Mouse (Mus musculus) neutrophil, adult 59 days (primary cell): ENCODE measurements around the gene Cops7a. TPM values are rescaled to one million over a fixed set of nuclear protein-coding genes. Genes with fewer than 3 reads are reported as not detected.

Source experiments
- total RNA-seq, 2 experiments: library from RNA; stranded (reverse); gene quantifications; 1 replicate in 1 of 2; 2 replicates in 1 of 2; pipeline ENCODE4 v1.2.4; 2023

Gene Cops7a
- 10 to 100 TPM; 17.3 to 22.6 TPM for total RNA-seq

GRCm38 (mm10) chr6:124965088-124965719, at the start of gene Cops7a:
Gene Cops7a (minus strand): TSS chr6:124965538.

GRCm38 (mm10) chr6:125009129-125009180, 43.6 kb upstream of the Cops7a start, which contains the start of gene Zfp384:
Gene Zfp384 (plus strand): TSS chr6:125009145.

DNA sequence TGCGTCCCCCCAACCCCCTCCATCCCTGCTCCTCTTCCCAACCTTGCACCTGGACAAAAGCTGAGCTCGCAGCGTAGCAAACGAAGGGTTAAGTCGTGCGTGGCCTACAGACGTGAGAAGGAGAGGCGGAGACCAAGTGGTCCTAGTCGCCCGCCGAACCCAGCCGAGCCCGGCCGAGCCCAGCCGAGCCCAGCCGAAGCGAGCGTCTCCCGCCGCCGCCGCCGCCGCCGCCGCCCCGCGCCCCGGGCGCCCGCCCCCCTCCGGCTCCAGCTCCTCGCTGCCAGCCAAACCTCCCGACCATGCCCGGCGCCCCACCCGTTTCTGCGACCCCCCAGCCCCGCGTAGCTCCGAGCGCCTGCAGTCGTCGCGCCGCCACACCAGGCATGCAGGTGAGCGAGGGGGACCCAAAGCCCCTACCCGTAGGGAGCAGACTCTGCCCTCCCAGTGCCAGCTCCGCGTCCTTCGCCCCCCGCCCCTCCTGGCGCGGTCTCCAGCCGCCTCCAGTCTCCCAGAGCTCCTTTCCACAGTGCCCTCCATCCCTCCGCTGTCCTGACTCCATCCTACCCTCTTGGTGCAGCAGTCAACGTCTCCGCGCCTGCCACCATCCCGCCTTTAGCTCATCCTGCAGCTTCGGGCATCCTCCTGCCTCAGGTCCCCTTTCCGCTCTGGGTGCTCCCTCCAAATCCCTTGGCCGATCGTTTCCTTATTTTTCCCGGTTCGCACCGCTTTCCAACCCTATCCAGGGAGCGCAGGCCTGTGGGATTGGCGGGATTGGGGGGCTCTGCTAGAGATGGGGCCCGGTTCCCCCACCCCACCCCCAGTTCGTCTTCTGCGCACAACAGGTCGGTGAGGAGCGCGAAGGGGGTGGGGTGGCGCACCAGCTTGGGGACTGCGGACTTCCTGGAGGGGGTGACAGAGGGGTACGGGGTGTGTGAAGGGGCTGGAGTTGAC, 31.5 kb upstream of the Cops7a start, which contains the start of gene Pianp:
Gene Pianp, plus strand, starts transcription at position 144 of the 951 bp plus-strand sequence.

DNA sequence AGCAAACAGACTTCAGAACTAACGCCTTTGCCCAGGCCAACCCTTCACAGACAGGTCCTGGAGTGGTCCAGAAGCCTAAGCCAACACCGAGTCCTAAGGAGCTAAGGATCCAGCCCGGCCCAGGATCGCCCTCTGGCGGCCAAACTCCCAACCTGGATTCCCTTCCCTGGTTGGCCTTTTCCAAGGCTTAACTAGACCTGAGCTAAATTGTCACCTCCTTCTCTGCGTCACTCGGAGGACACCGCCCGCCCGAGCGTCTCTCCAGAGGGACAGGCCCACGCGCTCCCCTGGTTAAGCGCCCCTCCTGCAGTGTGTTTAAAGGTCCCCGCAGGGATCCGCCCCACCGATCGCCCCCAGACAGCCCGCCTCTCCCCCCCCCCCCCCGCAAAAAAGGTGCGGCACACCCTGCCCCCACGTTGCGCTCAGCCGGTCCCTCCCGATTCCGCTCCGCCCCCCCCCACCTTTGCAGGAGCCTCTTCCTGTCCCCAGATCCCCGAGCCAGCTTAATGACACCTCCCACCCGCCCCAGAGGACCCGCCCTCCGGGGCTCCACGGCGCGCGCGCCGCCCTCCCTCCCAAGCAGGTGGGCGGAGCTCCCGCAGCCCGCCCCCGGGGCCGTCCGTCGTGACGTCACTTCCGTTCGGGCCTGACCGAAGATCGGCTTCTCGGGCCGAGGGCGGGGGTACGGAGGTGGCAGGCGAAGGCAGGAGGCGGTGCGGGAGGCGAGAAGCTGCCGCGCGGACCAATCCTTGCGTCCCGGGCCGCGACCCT, 34.4 kb downstream of the Cops7a start, which contains the start of gene Mlf2:
Gene Mlf2, plus strand, starts transcription at position 633 of the 771 bp plus-strand sequence.

GRCm38 (mm10) chr6:124919695-124920317, 45.5 kb downstream of the Cops7a start, which contains the start of gene Ptms:
Gene Ptms (minus strand): TSS chr6:124920103.

DNA sequence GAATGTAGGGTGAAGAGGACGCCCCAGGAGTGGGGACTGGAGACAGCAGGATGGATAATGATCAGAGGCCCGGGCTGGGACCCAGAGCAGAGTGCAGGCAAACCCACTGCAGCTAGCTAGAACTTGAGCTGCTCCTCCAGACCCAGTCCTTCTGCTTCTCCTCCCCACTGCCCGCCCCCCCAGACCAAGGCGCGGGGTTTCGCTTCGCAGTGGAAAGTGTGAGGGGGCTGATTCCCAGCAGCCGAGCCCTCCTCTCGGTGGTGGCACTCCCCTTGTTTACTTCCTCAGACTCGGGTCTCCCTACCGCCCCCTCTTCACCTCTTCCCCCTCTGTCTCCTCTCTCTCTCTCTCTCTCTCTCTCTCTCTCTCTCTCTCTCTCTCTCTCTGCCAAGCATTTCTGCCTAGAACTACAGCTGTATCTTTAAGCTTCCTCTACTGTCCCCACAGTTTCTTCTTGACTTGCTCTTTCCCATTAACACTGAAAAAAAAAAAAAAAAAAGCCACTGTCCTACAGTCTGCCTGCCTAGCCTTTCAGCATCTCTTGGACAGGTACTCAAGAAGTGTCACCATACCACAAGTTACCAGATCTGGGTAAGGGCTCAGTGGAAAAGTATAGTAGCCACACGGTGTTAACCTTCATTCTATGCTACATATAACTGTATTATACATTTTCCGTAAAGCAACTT, 53.7 kb downstream of the Cops7a start, which contains the start of gene Lag3:
Gene Lag3, minus strand, starts transcription at position 173 of the 686 bp plus-strand sequence.

Other genes starting within 250 kb of the Cops7a start
- 100 to 1,000 TPM; 415 to 423 TPM for gene Ptpn6, start 226.8 kb downstream of the Cops7a start, total RNA-seq
- gene Grcc10, start 224.2 kb downstream of the Cops7a start, total RNA-seq = 100 to 1,000 TPM; 118 to 130 TPM
- gene Gm45234, start 209.5 kb downstream of the Cops7a start, total RNA-seq = not detected
- 10 to 100 TPM; 28.0 to 34.6 TPM for gene Atn1, start 209.0 kb downstream of the Cops7a start, total RNA-seq
- not detected for gene Eno2, start 195.9 kb downstream of the Cops7a start, total RNA-seq
- gene Lrrc23, start 185.8 kb downstream of the Cops7a start, total RNA-seq = not detected
- 10 to 100 TPM; 22.1 to 22.7 TPM for gene Spsb2, start 156.9 kb downstream of the Cops7a start, total RNA-seq
- 100 to 1,000 TPM; 120 to 136 TPM for gene Tpi1, start 151.2 kb downstream of the Cops7a start, total RNA-seq
- gene Usp5, start 136.1 kb downstream of the Cops7a start, total RNA-seq = 10 to 100 TPM; 59.3 TPM
- gene Cdca3, start 136.0 kb downstream of the Cops7a start, total RNA-seq = 10 to 100 TPM; 63.3 to 71.4 TPM
- not detected for gene Gnb3, start 125.3 kb downstream of the Cops7a start, total RNA-seq
- under 1 TPM; 0.42 to 0.64 TPM for gene P3h3, start 107.8 kb downstream of the Cops7a start, total RNA-seq
- gene Gpr162, start 101.6 kb downstream of the Cops7a start, total RNA-seq = not detected
- under 1 TPM; 0.20 to 0.29 TPM for gene Cd4, start 77.3 kb downstream of the Cops7a start, total RNA-seq
- gene Lag3, start 53.8 kb downstream of the Cops7a start, total RNA-seq = under 1 TPM; 0.37 to 0.73 TPM
- 100 to 1,000 TPM; 106 to 150 TPM for gene Ptms, start 45.4 kb downstream of the Cops7a start, total RNA-seq
- gene Mlf2, start 34.2 kb downstream of the Cops7a start, total RNA-seq = 10 to 100 TPM; 92.0 to 97.0 TPM
- not detected for gene Pianp, start 31.2 kb upstream of the Cops7a start, total RNA-seq
- gene Zfp384, start 43.6 kb upstream of the Cops7a start, total RNA-seq = 10 to 100 TPM; 68.6 to 81.0 TPM
- gene Ing4, start 74.2 kb upstream of the Cops7a start, total RNA-seq = 10 to 100 TPM; 65.4 to 82.9 TPM
- 10 to 100 TPM; 11.4 to 12.0 TPM for gene Acrbp, start 84.2 kb upstream of the Cops7a start, total RNA-seq
- gene Lpar5, start 102.4 kb upstream of the Cops7a start, total RNA-seq = 10 to 100 TPM in 1 of 2 experiments, 1 to 10 TPM in 1; 8.4 to 12.3 TPM
- 100 to 1,000 TPM; 178 to 182 TPM for gene Chd4, start 130.4 kb upstream of the Cops7a start, total RNA-seq
- 10 to 100 TPM; 18.6 to 20.5 TPM for gene Nop2, start 166.4 kb upstream of the Cops7a start, total RNA-seq
- gene Iffo1, start 179.7 kb upstream of the Cops7a start, total RNA-seq = 10 to 100 TPM; 29.2 to 34.4 TPM
- 1,000 to 10,000 TPM; 1,481 to 1,483 TPM for gene Gapdh, start 200.9 kb upstream of the Cops7a start, total RNA-seq
- 100 to 1,000 TPM; 185 to 195 TPM for gene Ncapd2, start 226.2 kb upstream of the Cops7a start, total RNA-seq
- 10 to 100 TPM; 44.1 to 48.3 TPM for gene Mrpl51, start 226.3 kb upstream of the Cops7a start, total RNA-seq